Mouse (Mus musculus) layer of hippocampus, postnatal 36 days (tissue): ENCODE data around the gene Sh2b1. TPM values are rescaled to one million over a fixed set of nuclear protein-coding genes. Genes with fewer than 3 reads are reported as not detected.
"Not testable (repeated sequence)": the region's sequence is repeated elsewhere in the genome, so short reads cannot be mapped to it uniquely, and the experiment has no call there.

ENCODE experiments used
- DNase-seq, 2 experiments: peaks; one replicate each; pipeline ENCODE4 v3.0.0; 2022
- total RNA-seq, 2 experiments: library from RNA; stranded (reverse); gene quantifications; 2 replicates each; pipeline ENCODE4 v1.2.3; 2021

Sh2b1 gene
- total RNA-seq: 10 to 100 TPM; 72.5 to 73.2 TPM

DNA sequence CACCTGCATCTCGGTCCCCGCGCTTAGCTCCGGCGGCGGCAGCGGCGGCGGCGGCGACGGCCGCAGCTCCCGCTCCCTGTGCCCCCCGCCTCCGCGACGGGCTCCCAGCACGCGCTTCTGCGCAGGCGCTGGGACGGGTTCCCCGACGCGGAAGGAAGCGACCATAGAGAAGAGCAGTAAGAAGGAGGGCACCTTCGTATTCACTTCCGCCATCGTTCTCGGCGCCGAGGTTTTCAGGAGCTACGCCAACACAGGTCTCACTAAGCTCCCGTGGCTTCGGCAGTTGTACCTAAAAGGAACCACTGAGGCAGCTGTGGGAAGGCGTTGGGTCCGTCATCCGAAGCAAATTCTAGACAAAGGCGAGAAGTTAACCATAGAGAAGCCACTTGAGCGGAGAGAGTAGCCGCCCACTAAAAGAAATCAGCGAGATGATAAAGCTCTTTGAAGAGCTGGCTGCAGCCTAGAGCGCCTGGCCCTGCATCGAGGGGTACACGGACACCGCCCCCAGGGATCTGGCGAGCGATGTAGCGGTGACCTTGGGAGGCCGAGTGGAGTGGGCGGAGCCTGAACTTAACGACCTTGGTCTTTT, at the start of gene Sh2b1:
TSS of gene Sh2b1 (minus strand) at position 432 of the 589 bp plus-strand sequence.
- DNase-seq: peak; percentile 87 to 89

DNA sequence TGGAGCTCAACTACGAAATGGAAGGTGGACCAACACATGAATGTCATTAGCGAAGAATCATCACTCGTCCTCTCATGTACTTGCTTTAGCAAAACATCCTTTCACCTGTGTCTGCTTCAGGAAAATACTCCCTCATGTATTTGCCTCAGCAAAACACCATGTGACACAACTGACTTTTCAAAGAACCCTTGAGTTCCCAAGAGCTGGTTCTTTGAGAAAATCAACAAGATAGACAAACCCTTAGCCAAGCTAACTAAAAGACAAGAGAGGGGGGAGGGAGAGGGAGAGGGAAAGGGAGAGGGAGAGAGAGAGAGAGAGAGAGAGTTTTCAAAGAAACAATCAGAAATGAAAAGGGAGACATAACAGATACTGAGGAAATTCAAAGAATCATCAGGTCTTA, 48.1 kb upstream of the Sh2b1 start:
- DNase-seq: no peak

- peak in 1 of 2 experiments; percentile 22 for DNase-seq
Observed at GRCm38 (mm10) chr7:126519513-126519912, 44.3 kb upstream of the Sh2b1 start.

- DNase-seq: no peak
Observed at GRCm38 (mm10) chr7:126518261-126518941, 43.2 kb upstream of the Sh2b1 start.

- DNase-seq: no peak
Observed at GRCm38 (mm10) chr7:126511287-126511686, 36.1 kb upstream of the Sh2b1 start.

DNA sequence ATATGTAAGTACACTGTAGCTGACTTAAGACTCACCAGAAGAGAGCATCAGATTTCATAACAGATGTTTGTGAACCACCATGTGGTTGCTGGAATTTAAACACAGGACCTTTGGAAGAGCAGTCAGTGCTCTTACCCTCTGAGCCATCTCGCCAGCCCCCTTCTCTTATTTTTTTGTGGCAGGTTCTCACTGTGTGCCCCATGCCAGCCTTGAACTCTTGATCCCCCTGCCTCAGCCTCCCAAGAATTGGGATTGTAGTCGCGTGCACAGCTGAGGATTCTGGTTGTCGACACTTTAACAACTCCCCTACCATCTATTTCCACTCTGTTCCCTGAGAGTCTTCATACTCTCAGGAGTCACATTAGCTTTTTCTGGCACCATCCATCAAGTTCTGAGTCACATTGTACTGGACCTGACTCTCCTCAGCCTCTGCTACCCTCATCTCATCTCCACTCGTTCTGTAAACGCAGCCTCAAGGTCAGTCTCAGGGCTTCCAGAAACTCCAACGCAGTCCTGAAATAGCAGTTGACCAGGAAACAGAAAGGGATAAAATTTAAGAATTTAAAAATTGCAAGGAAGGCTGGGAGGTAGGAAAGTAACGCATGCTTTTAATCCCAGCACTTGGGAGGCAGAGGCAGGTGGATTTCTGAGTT, 32.0 kb upstream of the Sh2b1 start:
- DNase-seq: no peak

DNA sequence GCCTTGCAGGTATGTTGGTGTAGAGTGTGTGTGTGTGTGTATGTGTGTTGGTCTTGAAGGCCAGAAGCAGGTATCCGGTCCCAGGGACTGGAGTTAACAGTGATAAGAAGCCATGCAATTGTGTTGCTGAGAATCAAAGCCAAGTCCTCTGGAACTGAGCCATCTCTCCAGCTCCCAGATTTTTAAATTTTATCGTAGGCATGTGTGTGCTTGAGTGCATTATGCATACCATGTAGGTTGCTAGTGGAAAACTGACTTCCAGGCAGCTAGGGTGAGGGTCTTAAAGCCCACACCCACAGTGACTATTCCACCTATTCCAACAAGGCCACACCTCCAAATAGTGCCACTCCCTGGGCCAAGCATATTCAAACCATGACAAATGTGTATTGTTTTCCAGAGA, 29.7 kb upstream of the Sh2b1 start:
- DNase-seq: no peak

GRCm38 (mm10) chr7:126503273-126503878, 28.2 kb upstream of the Sh2b1 start, which contains the start of gene Atxn2l:
Atxn2l (minus strand) TSS chr7:126503437.
- DNase-seq: peak; percentile 99

- DNase-seq: no peak
Observed at GRCm38 (mm10) chr7:126502751-126503150, 27.5 kb upstream of the Sh2b1 start.

DNA sequence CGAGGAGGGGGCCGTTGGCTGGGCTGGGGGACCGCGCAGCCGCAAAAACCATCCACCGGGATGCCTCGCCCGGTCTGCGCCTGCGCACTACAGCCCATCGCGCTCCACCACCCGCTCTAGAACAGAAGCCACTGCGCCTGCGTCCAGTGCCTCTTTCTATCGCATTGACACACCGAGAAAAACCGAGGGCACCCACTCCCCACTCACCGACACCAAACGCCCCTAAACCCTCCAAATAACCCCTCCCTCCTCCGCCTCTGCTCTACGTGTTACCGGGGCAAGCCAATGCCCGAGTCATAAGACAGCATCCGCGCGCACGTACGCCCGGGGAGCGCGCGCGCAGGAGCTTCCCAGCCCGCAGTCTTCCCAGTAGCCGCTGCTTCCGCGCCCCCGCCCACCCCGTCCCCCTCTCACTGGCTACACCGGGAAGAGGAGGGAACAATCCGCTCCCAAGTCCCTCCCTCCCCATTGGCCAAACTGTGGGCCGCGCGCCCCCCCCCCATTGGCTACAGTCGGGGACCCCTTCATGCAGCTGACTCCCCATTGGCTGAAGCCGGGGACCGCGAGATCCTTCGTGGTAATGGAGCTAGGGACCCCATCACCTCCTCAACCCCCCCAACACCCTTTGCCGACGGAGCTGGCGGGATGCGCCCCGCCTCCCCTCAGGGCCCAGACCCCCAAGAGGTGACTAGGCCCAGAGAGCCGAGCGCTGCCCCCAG, 27.0 kb upstream of the Sh2b1 start:
- peak; percentile 93 to 94 for DNase-seq

DNA sequence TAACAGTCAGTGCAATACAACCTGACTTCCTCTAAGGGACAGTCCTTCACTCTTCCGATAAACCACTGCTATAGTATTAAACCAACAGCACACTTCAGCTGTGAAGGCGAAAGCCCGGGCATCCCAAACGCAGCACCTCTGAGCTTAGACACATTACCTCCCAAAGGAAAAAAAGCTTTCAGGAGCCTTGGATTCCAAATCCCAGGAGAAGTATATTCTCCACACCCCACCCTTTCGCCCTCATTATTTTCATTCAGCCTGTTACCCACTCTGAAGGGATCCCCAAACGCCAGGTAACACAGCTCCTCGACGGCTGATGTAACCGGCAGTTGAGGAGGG, 26.4 kb upstream of the Sh2b1 start:
- no peak for DNase-seq

DNA sequence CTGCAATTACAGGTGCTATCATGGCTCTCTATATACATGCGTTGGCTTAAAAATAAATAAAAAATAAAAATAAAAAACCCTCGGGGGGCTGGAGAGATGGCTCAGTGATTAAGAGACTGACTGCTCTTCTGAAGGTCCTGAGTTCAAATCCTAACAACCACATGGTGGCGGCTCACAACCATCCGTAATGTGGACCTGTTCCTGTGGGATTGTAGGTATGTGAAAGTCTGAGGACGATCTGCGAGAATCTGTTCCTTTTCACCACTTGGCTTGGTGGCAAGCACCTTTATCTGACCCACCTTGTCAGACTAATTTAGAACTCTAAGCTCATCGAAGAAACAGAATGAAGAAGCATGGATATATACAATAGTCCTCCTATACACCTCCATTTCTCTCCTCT, 24.2 kb upstream of the Sh2b1 start:
- DNase-seq: no peak

- no peak for DNase-seq
Observed at GRCm38 (mm10) chr7:126497966-126498365, 22.7 kb upstream of the Sh2b1 start.

- DNase-seq: no peak
Observed at GRCm38 (mm10) chr7:126496475-126496874, 21.3 kb upstream of the Sh2b1 start.

DNA sequence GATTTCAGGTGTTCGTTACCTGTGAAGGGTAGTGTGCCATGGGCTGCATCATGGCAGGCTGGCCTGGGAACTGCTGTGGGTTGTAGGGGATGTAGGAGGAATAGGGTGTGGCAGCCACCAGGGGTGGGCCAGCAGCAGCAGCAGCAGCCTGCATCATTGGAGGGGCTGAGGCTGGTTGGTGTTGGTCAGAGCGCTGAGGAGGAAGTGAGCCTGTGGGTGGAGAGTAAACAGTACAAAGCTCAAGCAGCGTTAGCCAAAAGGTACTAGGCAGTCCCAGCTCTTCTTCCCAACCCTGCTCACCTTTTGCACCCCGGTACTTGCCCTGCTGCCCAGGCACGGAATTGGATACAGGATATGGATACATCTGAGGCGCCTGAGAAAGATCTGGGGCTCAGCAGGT, 18.9 kb upstream of the Sh2b1 start:
- DNase-seq: no peak

DNA sequence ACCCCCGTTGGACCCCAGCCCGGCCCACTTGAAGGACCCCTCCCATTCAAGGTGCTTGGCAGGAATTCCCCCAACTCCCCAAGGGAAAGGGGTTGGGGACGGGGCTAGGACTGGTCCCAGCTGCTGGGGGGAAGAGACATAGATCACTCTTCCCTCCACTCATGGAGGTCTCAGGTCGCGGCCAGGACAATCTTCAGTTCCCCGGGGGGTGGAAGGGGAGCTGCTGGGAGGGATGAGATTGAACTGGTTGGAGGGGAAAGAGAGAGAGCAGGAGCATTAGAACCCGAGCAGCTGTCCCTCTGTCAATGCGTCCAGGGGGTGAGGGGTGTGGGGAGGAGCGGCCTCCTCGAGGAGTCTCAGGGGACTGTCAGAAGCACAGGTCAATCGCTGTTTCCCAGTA, 16.7 kb upstream of the Sh2b1 start:
- no peak for DNase-seq

DNA sequence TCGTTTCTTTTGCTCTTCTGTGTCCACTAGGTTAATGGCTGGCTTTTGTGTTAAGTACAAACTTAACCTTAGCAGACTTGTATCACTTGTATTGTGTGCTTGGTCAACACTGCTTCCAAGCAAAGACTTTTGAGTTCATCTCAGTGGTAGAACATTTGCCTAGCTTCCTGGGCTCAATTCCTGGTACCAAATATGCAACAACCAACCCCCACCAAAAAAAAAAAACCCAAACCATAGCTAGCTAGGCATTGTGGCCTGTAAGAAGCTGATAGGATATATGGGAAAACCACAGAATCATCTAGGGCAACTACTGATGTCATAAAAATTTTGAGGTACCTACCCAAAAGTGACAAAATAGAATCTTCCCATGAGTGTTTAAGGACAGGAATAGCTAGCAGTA, 15.8 kb upstream of the Sh2b1 start:
- DNase-seq: no peak

GRCm38 (mm10) chr7:126487617-126488385, 12.6 kb upstream of the Sh2b1 start:
- not testable (repeated sequence) for DNase-seq

DNA sequence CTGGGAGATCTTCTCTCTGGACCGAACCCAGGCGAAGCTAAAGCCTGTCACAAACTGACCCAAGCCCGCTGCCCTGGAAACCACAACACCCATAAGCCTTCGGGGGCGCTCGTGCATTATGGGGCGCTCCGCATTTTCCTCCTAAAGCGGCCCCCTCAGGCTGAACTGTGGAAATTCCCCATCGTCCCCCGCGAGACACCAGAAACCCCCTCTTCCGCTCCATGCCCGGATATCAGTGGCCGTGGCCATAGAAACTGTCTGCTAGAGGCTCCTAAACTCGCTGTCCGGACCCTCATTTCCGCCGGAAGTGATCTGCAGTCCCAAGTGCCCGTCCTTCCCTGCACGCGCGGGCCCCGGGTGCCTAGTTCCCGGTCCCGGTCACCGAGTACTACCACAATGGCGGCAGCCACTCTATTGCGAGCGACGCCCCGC, 11.8 kb upstream of the Sh2b1 start, which contains the start of gene Tufm:
TSS of gene Tufm (plus strand) at position 310 of the 432 bp plus-strand sequence.
- DNase-seq: peak; percentile 97 to 98

DNA sequence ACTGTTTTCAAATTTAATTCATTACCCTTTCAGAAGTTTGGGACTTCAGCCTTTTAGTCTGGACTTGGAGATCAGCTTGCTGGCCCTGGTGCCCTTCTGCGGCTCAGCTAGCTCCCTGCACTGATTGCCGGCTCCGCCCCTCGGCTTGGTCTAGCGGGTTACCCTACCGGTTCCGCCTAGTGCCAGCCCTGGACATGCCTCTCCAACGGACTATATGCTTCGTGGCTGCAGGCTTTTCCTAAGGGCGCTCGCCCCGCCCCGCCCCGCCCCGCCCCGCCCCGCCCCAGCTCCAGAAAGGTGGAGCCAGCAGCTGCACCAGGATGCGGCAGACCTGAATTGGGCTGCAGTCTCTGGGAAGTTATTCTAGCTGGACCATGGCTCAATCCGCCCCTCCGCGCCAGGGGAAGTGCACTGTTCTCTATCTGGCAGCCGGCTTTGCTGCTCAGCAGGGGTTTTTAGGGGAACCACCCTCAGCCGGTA, 7.2 kb upstream of the Sh2b1 start:
- peak; percentile 45 to 64 for DNase-seq

DNA sequence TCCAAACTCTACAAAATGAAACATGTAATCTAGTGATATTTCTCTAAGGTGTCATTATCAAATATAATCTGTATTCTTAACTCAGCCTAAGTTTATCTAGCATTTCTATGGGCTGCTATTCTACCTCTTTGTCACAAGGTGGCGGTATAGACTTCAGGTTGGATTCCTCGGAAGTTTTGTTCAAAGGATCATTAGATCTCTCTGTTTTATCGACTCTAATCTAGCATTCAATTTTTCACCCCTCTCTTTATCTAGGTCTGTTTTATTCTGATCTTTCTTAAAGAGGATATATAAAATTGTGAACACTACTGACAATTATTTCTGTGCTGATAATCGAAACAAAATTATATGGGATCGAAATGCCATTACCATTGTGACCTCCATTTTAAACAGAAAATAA, 6.5 kb upstream of the Sh2b1 start:
- DNase-seq: no peak

DNA sequence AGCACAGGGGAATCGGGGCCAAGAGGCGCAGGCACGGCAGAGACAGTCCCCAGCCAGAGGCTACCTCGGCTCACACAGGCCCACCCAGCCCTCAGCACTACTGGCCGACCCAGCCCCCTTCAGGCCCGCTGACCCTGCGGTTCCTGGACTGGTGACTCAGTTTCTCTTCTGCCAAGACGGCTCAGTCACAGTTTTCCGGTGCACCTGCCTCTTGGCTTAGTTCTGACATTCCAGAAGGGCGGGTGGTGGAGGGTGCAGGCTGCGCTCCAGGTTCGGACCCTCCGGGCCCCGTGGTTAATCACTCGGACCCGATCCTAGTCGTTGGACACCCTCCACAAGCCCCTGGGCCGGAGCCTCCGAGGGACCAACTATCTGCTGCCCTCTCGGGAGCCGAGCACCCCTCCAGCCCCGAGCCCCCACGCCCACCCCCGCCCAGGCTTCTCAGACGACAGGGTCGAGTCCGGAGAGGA, 703 bp downstream of the Sh2b1 start:
- no peak for DNase-seq
